Mouse (Mus musculus) lung, postnatal 4 days (tissue): ENCODE measurements around the gene 1700080O16Rik.

ENCODE experiments used
- DNase-seq, 2 experiments: peaks; one replicate each; pipeline ENCODE4 v3.0.0; 2021

Gene 1700080O16Rik

GRCm38 (mm10) chrX:51972672-51973071 is at the start of gene 1700080O16Rik:
TSS of gene 1700080O16Rik (minus strand) at chrX:51972772.
- DNase-seq = no peak

GRCm38 (mm10) chrX:52017660-52018059 is 45.1 kb upstream of the 1700080O16Rik start:
- DNase-seq = peak; percentile 6 to 47

- no peak for DNase-seq
Measured at GRCm38 (mm10) chrX:52000072-52000471, 27.5 kb upstream of the 1700080O16Rik start.

- DNase-seq = no peak
Measured at GRCm38 (mm10) chrX:51999426-51999825, 26.9 kb upstream of the 1700080O16Rik start.

- no peak for DNase-seq
Measured at GRCm38 (mm10) chrX:51976361-51976760, 3.8 kb upstream of the 1700080O16Rik start.

GRCm38 (mm10) chrX:51974618-51975017 is 2.0 kb upstream of the 1700080O16Rik start:
- no peak for DNase-seq

GRCm38 (mm10) chrX:51948071-51948470 is 24.5 kb downstream of the 1700080O16Rik start:
- peak; percentile 22 to 28 for DNase-seq

GRCm38 (mm10) chrX:51938076-51938475 is 34.5 kb downstream of the 1700080O16Rik start:
- no peak for DNase-seq

- DNase-seq = no peak
Measured at GRCm38 (mm10) chrX:51919091-51919490, 53.5 kb downstream of the 1700080O16Rik start.
